Mouse (Mus musculus) kidney, postnatal 0 days (tissue): ENCODE measurements around the gene Rnase2b. TPM values are rescaled to one million over a fixed set of nuclear protein-coding genes. Genes with fewer than 3 reads are reported as not detected.
"Not testable (repeated sequence)": the region's sequence is repeated elsewhere in the genome, so short reads cannot be mapped to it uniquely, and the experiment has no call there.

Experiments used
- ATAC-seq: fragments of 200-750 bp; cut with Nextera tagmentation; replicated peaks from 2 replicates; pipeline ENCODE4 v1.8.0; 2017; ENCODE audit warnings: low read depth, moderate number of reproducible peaks, moderate TSS enrichment, moderate library complexity; ENCODE audit not compliant: low FRiP score
- DNase-seq: peaks from one replicate; pipeline ENCODE4 v3.0.0-alpha.2; 2016; ENCODE audit warnings: low spot score
- H3K27ac ChIP-seq: fragments of 300-500 bp; sonication (generic); 2 replicates; pipeline ENCODE4 v1.5.1; 2014; ENCODE audit warnings: mild to moderate bottlenecking
- H3K27me3 ChIP-seq: fragments of 300-500 bp; sonication (generic); 2 replicates; pipeline ENCODE4 v1.6.1; 2014; ENCODE audit warnings: low read length, mixed read lengths; ENCODE audit not compliant: insufficient read depth
- H3K36me3 ChIP-seq: fragments of 300-500 bp; sonication (generic); 2 replicates; pipeline ENCODE4 v1.6.1; 2014; ENCODE audit warnings: low read length, mixed read lengths; ENCODE audit not compliant: insufficient read depth
- H3K4me1 ChIP-seq: fragments of 300-500 bp; sonication (generic); replicated peaks from 2 replicates; pipeline ENCODE4 v1.6.1; 2014; ENCODE audit warnings: antibody characterized with exemption, low read length, mixed read lengths; ENCODE audit not compliant: insufficient read depth
- H3K4me2 ChIP-seq: fragments of 300-500 bp; sonication (generic); 2 replicates; pipeline ENCODE4 v1.6.1; 2014; ENCODE audit warnings: mild to moderate bottlenecking, low read length, moderate library complexity, mixed read lengths
- H3K4me3 ChIP-seq: fragments of 300-500 bp; sonication (generic); replicated peaks from 2 replicates; pipeline ENCODE4 v1.5.1; 2014; ENCODE audit warnings: low read depth, low read length
- H3K9ac ChIP-seq: fragments of 300-500 bp; sonication (generic); 2 replicates; pipeline ENCODE4 v1.6.1; 2014; ENCODE audit warnings: low read depth, low read length
- H3K9me3 ChIP-seq: fragments of 300-500 bp; sonication (generic); replicated peaks from 2 replicates; pipeline ENCODE4 v1.6.1; 2016; ENCODE audit warnings: low read length, inconsistent platforms, mixed read lengths
- CTCF ChIP-seq: IDR thresholded peaks from 2 replicates; pipeline ENCODE4 v1.5.1; 2016; ENCODE audit warnings: antibody characterized with exemption, low read depth, mild to moderate bottlenecking, moderate library complexity
- WGBS: fragments of 180-500 bp; shearing (Covaris S2); extraction: QIAGEN DNeasy Blood & Tissue Kit; methylation state at CpG from one replicate; pipeline ENCODE4 v1.1.7; 2014; 5-methylcytosine and 5-hydroxymethylcytosine counted together
- polyA plus RNA-seq: library from polyadenylated mRNA; unstranded; fragments of >200 nt; fragmentation: Nextera tagmentation; extraction: Ambion mirVana; gene quantifications from 2 replicates; pipeline ENCODE4 v1.2.1, GENCODE M21; 2015

Gene Rnase2b
- polyA plus RNA-seq, 1 experiment from 2014 or later, result not detected

DNA sequence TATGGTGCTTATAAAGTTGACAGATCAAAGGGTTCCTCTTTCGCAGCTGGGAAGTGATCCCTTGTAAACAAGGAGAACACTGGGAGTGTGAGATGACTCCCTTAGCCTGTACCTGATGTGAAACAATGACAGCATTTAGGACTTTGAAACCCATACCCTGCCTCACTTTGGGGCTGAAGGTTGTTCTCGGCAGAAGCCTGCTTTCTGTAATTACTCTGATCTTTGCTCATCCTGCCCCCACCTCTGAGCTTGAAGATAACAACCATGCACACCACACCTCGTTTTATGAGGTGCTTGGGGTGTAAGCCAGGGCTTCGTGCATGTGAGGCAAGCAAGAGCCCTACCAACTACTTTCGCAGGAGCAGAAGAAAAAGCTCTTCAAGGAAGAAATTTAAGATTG lies 12.9 kb upstream of the Rnase2b start:
- H3K27ac ChIP-seq, result no peak overlapping the region
- peak; percentile 27 for DNase-seq
- no peaks in the 10 kb centered on the region for H3K27me3 ChIP-seq
- H3K4me2 ChIP-seq, result no peak overlapping the region
- H3K9ac ChIP-seq, result no peak overlapping the region
- no peaks in the 10 kb centered on the region for H3K4me1 ChIP-seq
- H3K4me3 ChIP-seq, result no peak overlapping the region
- TF ChIP-seq CTCF, result no peak
- WGBS, result 17% methylated on average over 5 of the region's 5 CpGs
- no peaks in the 10 kb centered on the region for H3K36me3 ChIP-seq
- ATAC-seq, result no peak
- H3K9me3 ChIP-seq, result no peaks in the 10 kb centered on the region

DNA sequence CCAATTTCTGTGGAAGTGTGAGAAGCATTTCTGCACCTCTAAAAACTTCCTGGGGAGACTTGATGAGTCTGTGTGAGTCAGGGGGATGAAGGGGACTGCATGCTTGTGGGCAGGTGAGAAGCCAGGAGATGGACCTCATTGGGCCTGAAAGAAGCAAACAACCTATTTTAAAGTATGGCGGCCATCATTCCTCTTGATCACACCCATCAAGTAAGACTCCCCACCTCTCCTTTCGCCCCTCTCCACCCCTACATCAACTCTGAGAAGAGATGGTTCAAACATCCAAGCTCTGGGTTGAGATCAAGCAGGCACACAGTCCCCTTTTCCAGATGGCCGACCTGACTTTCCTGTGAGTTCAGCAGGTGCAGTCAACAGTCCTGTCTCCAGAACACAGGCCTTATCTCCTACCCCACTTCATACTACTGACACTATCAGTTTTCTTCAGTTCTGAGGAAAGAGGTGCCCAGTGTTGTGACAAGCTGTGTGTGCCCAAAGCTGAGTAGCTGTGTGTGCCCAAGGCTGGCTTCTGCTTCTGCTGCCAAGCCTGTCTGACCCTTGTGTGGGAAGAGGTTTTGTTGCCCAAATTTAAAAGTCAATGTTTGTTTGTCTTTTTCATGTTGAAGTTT lies 11.7 kb upstream of the Rnase2b start:
- Histone ChIP-seq H3K27me3 (no peaks in the 10 kb centered on the region), H3K4me1 (no peaks in the 10 kb centered on the region), H3K9ac (no peak overlapping the region), H3K4me2 (no peak overlapping the region), H3K36me3 (no peaks in the 10 kb centered on the region), H3K4me3 (no peak overlapping the region), H3K9me3 (no peaks in the 10 kb centered on the region), H3K27ac (no peak overlapping the region)
- DNase-seq (no peak), ATAC-seq (no peak)
- WGBS, result 93% methylated on average over 3 of the region's 3 CpGs
- no peak for TF ChIP-seq CTCF

DNA sequence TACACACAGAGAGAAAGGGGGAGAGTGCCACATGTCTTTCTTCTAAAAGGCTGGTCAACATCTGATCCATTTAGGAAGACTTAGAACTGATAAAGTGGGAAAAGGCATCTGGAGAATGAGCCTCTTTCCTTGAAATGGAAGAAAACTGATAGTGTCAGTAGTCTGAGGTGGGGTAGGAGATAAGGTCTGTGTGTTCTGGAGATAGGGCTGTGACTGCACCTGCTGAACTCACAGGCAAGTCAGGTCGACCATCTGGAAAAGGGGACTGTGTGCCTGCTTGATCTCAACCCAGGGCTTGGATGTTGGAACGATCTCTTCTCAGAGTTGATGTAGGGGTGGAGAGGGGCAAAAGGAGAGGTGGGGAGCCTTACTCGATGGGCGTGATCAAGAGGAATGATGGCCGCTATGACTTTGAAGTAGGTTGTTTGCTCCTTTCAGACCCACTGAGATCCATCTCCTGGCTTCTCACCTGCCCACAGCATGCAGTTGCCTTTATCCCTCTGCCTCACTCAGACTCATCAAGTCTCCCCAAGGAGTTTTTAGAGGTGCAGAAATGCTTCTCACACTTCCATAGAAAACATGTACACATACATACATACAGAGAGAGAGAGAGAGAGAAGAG lies 9.7 kb upstream of the Rnase2b start:
- DNase-seq (no peak), ATAC-seq (no peak)
- WGBS, result 73% methylated on average over 5 of the region's 5 CpGs
- Histone ChIP-seq H3K27me3 (no peaks in the 10 kb centered on the region), H3K9ac (no peak overlapping the region), H3K36me3 (no peaks in the 10 kb centered on the region), H3K4me2 (no peak overlapping the region), H3K4me3 (no peak overlapping the region), H3K4me1 (no peaks in the 10 kb centered on the region), H3K27ac (no peak overlapping the region), H3K9me3 (no peaks in the 10 kb centered on the region)
- no peak for TF ChIP-seq CTCF

DNA sequence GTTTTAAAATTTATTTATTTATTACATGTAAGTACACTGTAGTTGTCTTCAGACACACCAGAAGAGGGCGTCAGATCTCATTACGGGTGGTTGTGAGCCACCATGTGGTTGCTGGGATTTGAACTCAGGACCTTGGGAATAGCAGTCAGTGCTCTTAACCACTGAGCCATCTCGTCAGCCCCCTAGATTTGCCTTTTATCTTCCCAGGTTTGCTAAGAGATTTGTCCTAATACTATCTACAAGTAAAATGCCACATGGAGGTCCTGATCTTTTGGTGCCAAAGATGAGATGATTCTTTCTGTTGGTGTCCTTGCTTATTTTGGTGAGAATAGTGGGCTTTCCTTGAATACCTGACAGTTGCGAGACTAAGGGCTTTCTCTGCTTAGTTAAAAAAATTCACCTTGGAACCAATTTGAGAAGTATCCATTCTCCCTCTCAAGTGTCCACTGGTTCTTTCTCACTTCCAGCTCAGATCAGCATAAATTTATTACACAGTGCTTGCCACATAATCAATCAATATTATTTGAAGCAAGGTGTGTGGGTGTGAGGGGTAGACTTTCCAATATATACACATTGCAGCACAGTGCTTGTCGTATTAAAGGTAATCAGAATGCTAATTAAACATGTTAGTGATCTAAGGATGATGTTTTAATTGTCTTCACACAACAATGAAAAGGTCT lies 5.9 kb upstream of the Rnase2b start:
- 60% methylated on average over 5 of the region's 5 CpGs for WGBS
- no peak overlapping the region for H3K4me3 ChIP-seq

DNA sequence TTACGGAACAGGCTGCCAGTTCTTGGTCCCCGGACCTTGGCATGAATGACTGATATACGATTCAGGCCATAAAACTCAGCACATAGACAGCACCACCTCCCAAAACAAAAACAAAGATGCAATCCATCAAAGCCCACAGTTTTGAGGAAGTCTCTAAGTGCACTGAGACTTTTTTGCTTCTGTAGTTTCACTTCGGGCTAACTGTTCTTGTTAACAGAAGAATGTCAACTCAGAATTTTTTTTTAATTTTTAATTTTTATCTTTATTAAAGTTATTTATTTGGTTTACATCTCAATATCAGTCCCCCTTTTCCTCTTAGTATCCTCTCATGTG lies 5.4 kb upstream of the Rnase2b start:
- no peaks in the 10 kb centered on the region for H3K9me3 ChIP-seq
- TF ChIP-seq CTCF, result no peak
- H3K4me3 ChIP-seq, result no peak overlapping the region
- H3K27me3 ChIP-seq, result no peaks in the 10 kb centered on the region
- H3K36me3 ChIP-seq, result no peaks in the 10 kb centered on the region
- no peaks in the 10 kb centered on the region for H3K4me1 ChIP-seq
- 8% methylated on average over 4 of the region's 4 CpGs for WGBS
- ATAC-seq (no peak), DNase-seq (no peak)
- H3K4me2 ChIP-seq, result no peak overlapping the region
- no peak overlapping the region for H3K9ac ChIP-seq
- no peak overlapping the region for H3K27ac ChIP-seq

More for the DNA sequence above, 5.9 kb upstream of the Rnase2b start:
- Histone ChIP-seq H3K4me1 (no peaks in the 10 kb centered on the region), H3K36me3 (no peaks in the 10 kb centered on the region), H3K27ac (no peak overlapping the region), H3K9ac (no peak overlapping the region), H3K27me3 (no peaks in the 10 kb centered on the region), H3K4me2 (no peak overlapping the region), H3K9me3 (no peaks in the 10 kb centered on the region)
- no peak for ATAC-seq
- no peak for TF ChIP-seq CTCF
- DNase-seq, result peak; percentile 25

DNA sequence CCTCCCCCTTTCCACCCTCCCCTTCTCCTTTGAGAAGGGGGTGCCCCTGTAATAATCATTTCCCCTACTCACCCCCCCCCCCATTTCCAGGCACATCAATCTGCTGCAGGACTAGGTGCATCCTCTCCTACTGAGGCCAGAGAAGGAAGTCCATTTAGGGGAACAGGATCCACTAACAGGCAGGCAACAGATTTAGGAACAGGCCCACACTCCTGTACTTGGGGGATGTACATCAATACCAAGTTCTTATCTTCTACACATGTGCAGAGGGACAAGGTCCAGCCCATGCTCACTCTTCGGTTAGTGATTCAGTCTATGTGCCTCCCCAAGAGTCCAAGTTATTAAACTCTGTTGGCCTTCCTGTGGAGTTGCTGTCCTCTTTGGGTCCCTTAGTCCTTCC lies 5.0 kb upstream of the Rnase2b start:
- Histone ChIP-seq H3K9ac (no peak overlapping the region), H3K4me1 (no peaks in the 10 kb centered on the region), H3K4me2 (no peak overlapping the region), H3K36me3 (no peaks in the 10 kb centered on the region), H3K27ac (no peak overlapping the region), H3K9me3 (no peaks in the 10 kb centered on the region), H3K4me3 (no peak overlapping the region), H3K27me3 (no peaks in the 10 kb centered on the region)
- DNase-seq (no peak), ATAC-seq (no peak)
- WGBS, result 83% methylated on average over 1 of the region's 1 CpGs
- TF ChIP-seq CTCF, result no peak

DNA sequence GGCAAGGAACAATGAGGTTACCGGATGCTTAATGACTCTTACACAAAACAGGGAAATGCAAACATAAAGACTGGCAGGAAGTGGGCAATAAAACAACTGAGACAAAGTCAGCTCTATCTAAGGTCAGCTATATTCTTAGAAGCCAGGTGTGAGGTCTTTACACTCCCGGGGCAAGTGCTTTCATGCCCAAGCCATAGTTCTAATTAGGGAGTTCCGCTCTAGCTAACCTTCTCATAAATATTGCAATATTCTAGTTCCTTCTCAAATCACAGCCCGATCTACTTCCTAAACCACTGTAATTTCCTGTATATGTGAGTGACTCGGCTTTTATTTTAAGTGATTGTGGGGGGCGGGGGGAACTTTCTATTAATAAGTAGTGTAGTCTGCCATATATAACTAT lies 1.3 kb downstream of the Rnase2b start:
- not testable (repeated sequence) for H3K9me3 ChIP-seq, H3K4me1 ChIP-seq, H3K9ac ChIP-seq, H3K36me3 ChIP-seq, ATAC-seq, H3K4me2 ChIP-seq, H3K27ac ChIP-seq, H3K4me3 ChIP-seq, DNase-seq, H3K27me3 ChIP-seq
- 64% methylated on average over 6 of the region's 6 CpGs for WGBS
